Mouse (Mus musculus): ENCODE measurements around the gene Ifi27l2a.

- TF ChIP-seq GATA1 (IDR thresholded peaks at IDR 0.05; ENCODE audit: borderline replicate concordance, low read length): no peak
- TF ChIP-seq FLI1 (IDR thresholded peaks at IDR 0.05; ENCODE audit: low read length): no peak
Observed at GRCm38 (mm10) chr12:103487276-103487675, 43.8 kb upstream of the Ifi27l2a start.

Data from megakaryocyte, embryonic 14.5 days (primary cell).